Mouse (Mus musculus): Measurements from ENCODE around the gene Mmp14.

The Mmp14 gene

DNA sequence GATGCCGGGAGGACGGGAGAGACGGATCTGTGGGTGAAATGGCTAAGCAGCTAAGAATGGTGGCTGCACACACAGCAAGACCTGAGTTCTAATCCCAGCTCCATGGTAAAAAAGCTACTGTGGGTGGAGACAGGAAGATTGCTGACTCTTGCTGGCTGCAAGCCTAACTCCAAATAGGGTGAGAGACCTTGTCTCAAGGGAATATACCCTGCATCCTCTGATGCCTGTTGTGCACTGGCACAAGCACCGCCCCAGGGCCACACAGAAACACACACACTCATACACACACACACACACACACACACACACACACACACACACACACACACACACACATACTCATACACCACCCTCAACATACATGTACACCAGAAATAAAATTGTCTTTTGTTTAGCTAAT, 14.6 kb upstream of the Mmp14 start:
- TF ChIP-seq NANOG (IDR thresholded peaks at IDR 0.05; ENCODE audit: borderline replicate concordance, low read length) (no peak), CTCF (conservative IDR thresholded peaks at IDR 0.05; ENCODE audit: low read length) (no peak), POU5F1 (IDR thresholded peaks at IDR 0.05; ENCODE audit: borderline replicate concordance, low read length) (no peak)
- peak overlapping the region; percentile 82 for H3K4me3 ChIP-seq (replicated peaks; ENCODE audit: low read length)
- H3K27me3 ChIP-seq (ENCODE audit: insufficient read depth, low read length): no peaks in the 10 kb centered on the region
- H3K9me3 ChIP-seq (ENCODE audit: low read length): no peaks in the 10 kb centered on the region
- peaks cover 6% of the 10 kb centered on the region; the same call in 1 of the 2 replicates for H3K36me3 ChIP-seq (ENCODE audit: insufficient read depth, low read length)
- peaks cover 62% of the 10 kb centered on the region for H3K4me1 ChIP-seq (replicated peaks; ENCODE audit: low read depth, low read length)

DNA sequence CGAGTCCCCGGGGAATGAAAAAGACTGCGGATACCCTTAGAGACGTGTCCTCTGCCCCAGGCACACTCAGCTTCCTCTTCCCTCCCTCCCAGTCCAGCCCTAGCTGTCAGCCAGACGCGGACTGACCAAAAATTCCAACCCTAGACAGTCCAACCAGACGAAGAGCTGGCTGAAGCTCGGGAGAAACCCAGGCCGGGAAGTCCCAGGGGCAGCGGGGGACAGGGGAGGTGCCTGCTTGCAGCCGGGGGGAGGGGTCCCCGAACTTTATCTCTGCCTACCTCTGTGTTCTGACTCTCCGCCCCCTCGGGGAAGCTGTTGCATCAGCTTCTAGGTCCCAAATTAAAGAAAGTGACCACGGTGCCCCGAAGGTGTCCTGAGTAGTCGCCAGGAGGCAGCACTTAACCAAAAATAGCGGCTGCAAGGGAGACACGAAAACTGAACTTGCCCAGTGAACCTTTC, 13.8 kb upstream of the Mmp14 start, which contains the start of gene Slc7a7:
TSS of gene Slc7a7 (minus strand) at position 158 of the 459 bp plus-strand sequence.
- TF ChIP-seq NANOG (IDR thresholded peaks at IDR 0.05; ENCODE audit: borderline replicate concordance, low read length): no peak
- no peak for TF ChIP-seq POU5F1 (IDR thresholded peaks at IDR 0.05; ENCODE audit: borderline replicate concordance, low read length)
- TF ChIP-seq CTCF (conservative IDR thresholded peaks at IDR 0.05; ENCODE audit: low read length): peak; percentile 50
- Histone ChIP-seq H3K9me3 (ENCODE audit: low read length) (no peaks in the 10 kb centered on the region), H3K27me3 (ENCODE audit: insufficient read depth, low read length) (no peaks in the 10 kb centered on the region), H3K4me3 (replicated peaks; ENCODE audit: low read length) (peak within 1 kb of the TSS; percentile 82), H3K4me1 (replicated peaks; ENCODE audit: low read depth, low read length) (peaks cover 59% of the 10 kb centered on the region), H3K36me3 (ENCODE audit: insufficient read depth, low read length) (peaks cover 6% of the 10 kb centered on the region; the same call in 1 of the 2 replicates)

DNA sequence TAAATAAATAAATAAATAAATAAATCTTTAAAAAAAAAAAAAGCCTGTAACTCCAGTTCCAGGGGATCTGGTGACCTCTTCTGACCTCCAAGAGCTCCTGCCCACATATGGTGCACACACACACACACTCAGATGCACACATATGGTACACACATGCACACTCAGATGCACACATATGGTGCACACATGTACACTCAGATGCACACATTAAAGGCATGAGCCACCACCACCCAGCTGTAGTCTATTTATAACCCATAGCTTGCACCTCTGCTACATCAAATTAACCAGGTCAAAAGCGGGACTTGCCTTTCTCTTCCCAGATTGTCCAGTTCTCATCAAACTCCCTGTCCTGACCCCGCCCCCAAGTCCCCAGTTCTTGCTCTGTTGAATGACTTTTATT, 10.4 kb upstream of the Mmp14 start:
- H3K9me3 ChIP-seq (ENCODE audit: low read length): no peaks in the 10 kb centered on the region
- H3K4me3 ChIP-seq (replicated peaks; ENCODE audit: low read length): no peak overlapping the region
- H3K4me1 ChIP-seq (replicated peaks; ENCODE audit: low read depth, low read length): peaks cover 62% of the 10 kb centered on the region
- no peaks in the 10 kb centered on the region for H3K27me3 ChIP-seq (ENCODE audit: insufficient read depth, low read length)
- H3K36me3 ChIP-seq (ENCODE audit: insufficient read depth, low read length): no peaks in the 10 kb centered on the region
- no peak for TF ChIP-seq CTCF (conservative IDR thresholded peaks at IDR 0.05; ENCODE audit: low read length)
- TF ChIP-seq NANOG (IDR thresholded peaks at IDR 0.05; ENCODE audit: borderline replicate concordance, low read length): no peak
- TF ChIP-seq POU5F1 (IDR thresholded peaks at IDR 0.05; ENCODE audit: borderline replicate concordance, low read length): no peak

DNA sequence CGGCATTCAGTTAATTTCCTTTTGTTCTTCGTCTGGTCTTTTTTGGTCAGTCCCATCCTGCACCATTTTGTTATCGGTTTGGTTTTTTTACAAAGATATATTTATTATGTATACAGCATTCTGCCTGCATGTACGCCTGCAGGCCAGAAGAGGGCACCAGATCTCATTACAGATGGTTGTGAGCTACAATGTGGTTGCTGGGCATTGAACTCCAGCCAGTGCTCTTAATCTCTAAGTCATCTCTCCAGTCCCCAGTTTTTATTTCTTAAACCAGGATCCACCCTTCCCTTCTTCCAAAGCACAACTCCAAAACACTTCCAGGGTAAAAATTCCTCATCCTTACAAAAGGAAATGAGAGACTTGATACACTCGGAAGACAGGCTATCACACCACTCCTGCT, 8.0 kb upstream of the Mmp14 start:
- H3K27me3 ChIP-seq (ENCODE audit: insufficient read depth, low read length): no peaks in the 10 kb centered on the region
- no peak overlapping the region for H3K4me3 ChIP-seq (replicated peaks; ENCODE audit: low read length)
- H3K9me3 ChIP-seq (ENCODE audit: low read length): no peaks in the 10 kb centered on the region
- peaks cover 6% of the 10 kb centered on the region for H3K36me3 ChIP-seq (ENCODE audit: insufficient read depth, low read length)
- H3K4me1 ChIP-seq (replicated peaks; ENCODE audit: low read depth, low read length): peaks cover 61% of the 10 kb centered on the region
- TF ChIP-seq NANOG (IDR thresholded peaks at IDR 0.05; ENCODE audit: borderline replicate concordance, low read length) (no peak), CTCF (conservative IDR thresholded peaks at IDR 0.05; ENCODE audit: low read length) (peak; percentile 71)

DNA sequence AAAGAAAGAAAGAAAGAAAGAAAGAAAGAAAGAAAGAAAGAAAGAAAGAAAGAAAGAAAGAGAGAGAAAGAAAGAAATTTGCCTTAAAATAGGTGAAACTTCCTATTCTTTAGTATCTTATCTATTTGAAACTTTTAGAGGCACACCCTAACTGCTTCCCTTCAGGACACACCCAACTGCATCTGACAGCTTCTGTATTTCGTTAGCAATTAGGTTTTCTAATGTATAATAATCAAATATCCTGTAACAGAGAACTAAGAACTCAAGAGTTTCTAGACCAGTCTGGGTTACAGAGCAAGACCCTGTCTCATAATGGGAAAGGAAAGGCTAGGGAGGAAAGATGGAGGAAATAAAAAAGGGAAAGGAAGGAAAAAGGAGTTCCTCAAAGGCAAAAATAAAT, 6.8 kb upstream of the Mmp14 start:
- H3K4me3 ChIP-seq (replicated peaks; ENCODE audit: low read length): no peak overlapping the region
- H3K4me1 ChIP-seq (replicated peaks; ENCODE audit: low read depth, low read length): peaks cover 60% of the 10 kb centered on the region
- H3K36me3 ChIP-seq (ENCODE audit: insufficient read depth, low read length): peaks cover 18% of the 10 kb centered on the region
- H3K27me3 ChIP-seq (ENCODE audit: insufficient read depth, low read length): no peaks in the 10 kb centered on the region
- TF ChIP-seq POU5F1 (IDR thresholded peaks at IDR 0.05; ENCODE audit: borderline replicate concordance, low read length) (no peak), NANOG (IDR thresholded peaks at IDR 0.05; ENCODE audit: borderline replicate concordance, low read length) (no peak), CTCF (conservative IDR thresholded peaks at IDR 0.05; ENCODE audit: low read length) (no peak)
- H3K9me3 ChIP-seq (ENCODE audit: low read length): no peaks in the 10 kb centered on the region

DNA sequence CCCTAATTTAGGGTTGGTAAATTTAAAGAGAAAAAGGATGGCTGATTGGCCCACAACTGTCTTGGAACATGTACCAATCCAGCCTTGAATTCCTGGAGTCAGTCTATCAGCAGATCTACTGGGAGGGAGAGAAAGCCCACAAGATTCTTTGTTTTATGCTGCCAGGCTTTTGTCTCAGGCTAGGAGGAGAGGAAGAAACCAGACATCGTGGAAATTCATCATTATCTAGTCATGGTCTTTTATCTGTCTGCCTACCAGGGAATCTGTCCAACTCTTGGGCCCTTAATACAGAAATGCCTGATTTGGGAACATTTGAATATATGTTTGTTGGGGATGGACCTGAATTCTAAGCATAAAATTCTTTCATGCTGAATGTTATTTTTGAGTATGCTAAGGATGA, 5.9 kb upstream of the Mmp14 start:
- Histone ChIP-seq H3K36me3 (ENCODE audit: insufficient read depth, low read length) (peaks cover 23% of the 10 kb centered on the region), H3K4me1 (replicated peaks; ENCODE audit: low read depth, low read length) (peaks cover 66% of the 10 kb centered on the region), H3K9me3 (ENCODE audit: low read length) (no peaks in the 10 kb centered on the region), H3K27me3 (ENCODE audit: insufficient read depth, low read length) (0 out of 2 replicates have a peak, but pooled peaks cover 2% of the 10 kb centered on the region), H3K4me3 (replicated peaks; ENCODE audit: low read length) (peak overlapping the region; percentile 99)
- TF ChIP-seq NANOG (IDR thresholded peaks at IDR 0.05; ENCODE audit: borderline replicate concordance, low read length) (no peak), POU5F1 (IDR thresholded peaks at IDR 0.05; ENCODE audit: borderline replicate concordance, low read length) (no peak), CTCF (conservative IDR thresholded peaks at IDR 0.05; ENCODE audit: low read length) (no peak)

DNA sequence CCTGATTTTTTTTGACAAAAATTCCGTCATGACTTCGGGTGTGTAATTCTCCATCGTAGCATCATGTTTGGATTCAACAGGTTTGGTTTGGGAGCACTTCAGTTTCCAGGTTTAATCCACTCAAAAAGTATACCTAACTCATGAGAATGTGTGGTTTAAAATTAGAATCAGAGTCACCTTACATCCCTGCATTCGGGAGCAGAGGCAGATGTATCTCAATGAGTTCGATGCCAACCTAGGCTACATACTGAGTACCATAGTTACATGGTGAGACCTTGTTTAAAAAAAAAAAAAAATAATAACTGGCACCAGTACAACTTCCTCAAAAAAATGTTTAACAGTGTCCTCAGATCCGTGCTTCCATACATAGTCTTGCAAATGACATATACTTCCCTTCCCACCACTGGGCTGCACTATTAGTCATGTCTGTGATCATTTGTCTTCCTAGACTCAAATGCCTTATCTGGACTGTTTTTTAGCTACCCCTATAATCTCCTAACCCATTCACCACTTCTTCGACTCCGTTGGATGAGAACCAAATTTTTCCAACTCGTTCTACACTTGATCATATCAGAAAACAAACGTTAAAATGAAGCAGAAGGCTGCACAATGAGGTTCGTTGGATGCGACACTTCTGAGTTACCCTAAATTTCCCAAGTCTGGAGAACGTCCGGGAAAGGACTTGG, 5.3 kb upstream of the Mmp14 start:
- peak overlapping the region; percentile 99 for H3K4me3 ChIP-seq (replicated peaks; ENCODE audit: low read length)
- peaks cover 8% of the 10 kb centered on the region; the same call in 1 of the 2 replicates for H3K27me3 ChIP-seq (ENCODE audit: insufficient read depth, low read length)
- H3K9me3 ChIP-seq (ENCODE audit: low read length): no peaks in the 10 kb centered on the region
- peaks cover 70% of the 10 kb centered on the region for H3K4me1 ChIP-seq (replicated peaks; ENCODE audit: low read depth, low read length)
- H3K36me3 ChIP-seq (ENCODE audit: insufficient read depth, low read length): peaks cover 23% of the 10 kb centered on the region
- TF ChIP-seq CTCF (conservative IDR thresholded peaks at IDR 0.05; ENCODE audit: low read length): no peak
- no peak for TF ChIP-seq NANOG (IDR thresholded peaks at IDR 0.05; ENCODE audit: borderline replicate concordance, low read length)
- TF ChIP-seq POU5F1 (IDR thresholded peaks at IDR 0.05; ENCODE audit: borderline replicate concordance, low read length): no peak

DNA sequence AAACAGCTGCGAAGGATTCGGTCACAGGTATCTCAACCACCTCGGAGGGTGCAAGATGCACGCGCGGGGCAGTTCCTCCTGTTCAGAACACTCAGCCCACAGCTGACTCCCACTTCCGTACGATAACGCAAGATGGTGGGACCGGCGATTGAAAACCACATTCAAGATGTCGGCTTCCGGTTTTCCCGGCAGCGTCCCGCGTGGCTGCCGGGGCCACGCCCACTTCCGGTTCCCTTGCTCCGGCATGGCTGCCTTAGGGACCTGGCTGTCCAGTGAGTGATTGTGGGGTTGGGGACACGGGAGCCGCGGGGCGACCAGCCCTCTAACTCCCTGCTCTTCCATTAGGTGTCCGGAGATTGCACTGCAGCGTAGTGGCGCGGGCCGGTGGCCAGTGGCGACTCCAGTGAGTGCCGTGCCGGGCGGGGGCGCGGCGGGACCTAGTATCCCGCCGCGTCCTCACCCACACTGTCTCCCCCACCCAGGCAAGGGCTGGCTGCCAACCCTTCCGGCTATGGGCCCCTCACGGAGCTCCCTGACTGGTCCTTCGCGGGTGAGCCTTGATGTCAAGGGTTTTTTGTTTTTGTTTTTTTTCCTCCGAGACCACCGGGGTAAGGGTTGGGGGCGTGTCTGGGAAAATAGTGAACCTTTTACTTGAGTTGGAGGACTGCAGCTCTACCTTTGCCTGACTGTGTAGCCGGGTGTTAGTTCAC, 4.6 kb upstream of the Mmp14 start, which contains the start of gene Mrpl52:
TSS of gene Mrpl52 (plus strand) at position 221 of the 710 bp plus-strand sequence.
- peaks cover 13% of the 10 kb centered on the region for H3K27me3 ChIP-seq (ENCODE audit: insufficient read depth, low read length)
- H3K36me3 ChIP-seq (ENCODE audit: insufficient read depth, low read length): peaks cover 23% of the 10 kb centered on the region
- peak within 1 kb of the TSS; percentile 99 for H3K4me3 ChIP-seq (replicated peaks; ENCODE audit: low read length)
- no peaks in the 10 kb centered on the region for H3K9me3 ChIP-seq (ENCODE audit: low read length)
- no peak for TF ChIP-seq CTCF (conservative IDR thresholded peaks at IDR 0.05; ENCODE audit: low read length)
- TF ChIP-seq NANOG (IDR thresholded peaks at IDR 0.05; ENCODE audit: borderline replicate concordance, low read length): no peak
- TF ChIP-seq POU5F1 (IDR thresholded peaks at IDR 0.05; ENCODE audit: borderline replicate concordance, low read length): no peak
- H3K4me1 ChIP-seq (replicated peaks; ENCODE audit: low read depth, low read length): peaks cover 70% of the 10 kb centered on the region

All from E14TG2a.4 (cell line).